Mouse (Mus musculus): ENCODE measurements around the gene Gm10306.

The Gm10306 gene

GRCm38 (mm10) chr4:94605591-94605990 is 49.2 kb downstream of the Gm10306 start:
- DNase-seq (ENCODE audit: low read depth, low spot score): no peak
